Comparison of ENCODE assay signal across 10 mouse cellular contexts in genomic region chr1:120974661-120975060, GRCm38 (mm10).
DNase-seq lines count a peak whose midpoint lies in the region; ATAC-seq and TF ChIP-seq lines count a peak whose summit lies in the region.
"Had no signal": no experiment of that assay in that cellular context is flagged by ENCODE, and none has a peak within 500 bp of the region (broad histone marks: within the 10 kb centered on the region; RNA-seq: fewer than 3 reads in every experiment).

No protein-coding gene starts in this region.

- intact Hi-C loops in left cerebral cortex, postnatal 4 days (cut with DNase I) = no loop called here
- intact Hi-C loops in left cerebral cortex, adult 2 months (cut with DNase I) = no loop called here
- intact Hi-C loops in heart, postnatal 10 days (cut with DNase I) = no loop called here

- H3K27ac ChIP-seq in left cerebral cortex, adult 2 months = no peak overlapping the region
- peak overlapping the region; percentile 31; the same call in 1 of the 2 replicates for H3K27ac ChIP-seq in embryonic fibroblast, embryonic 13.5 days (ENCODE audit: insufficient read depth, low read length)
- H3K27ac ChIP-seq: forebrain, embryonic 13.5 days; stomach, embryonic 15.5 days had no signal

- no peaks in the 10 kb centered on the region for H3K4me1 ChIP-seq in embryonic fibroblast, embryonic 13.5 days (ENCODE audit: control insufficient read depth, insufficient read depth, low read length)
- H3K4me1 ChIP-seq: forebrain, embryonic 13.5 days; stomach, embryonic 15.5 days had no signal

- no peak for ATAC-seq in erythroblast, adult 5-6 weeks (replicated peaks; ENCODE audit: low FRiP score, poor library complexity, severe bottlenecking)
- ATAC-seq: forebrain, embryonic 13.5 days had no signal

- TF ChIP-seq POLR2A in embryonic fibroblast, embryonic 13.5 days (IDR thresholded peaks at IDR 0.05; ENCODE audit: low read depth, low read length) = no peak

- DNase-seq in left cerebral cortex, postnatal 4 days = peak; percentile 38
- no peak for DNase-seq in left cerebral cortex, adult 2 months (ENCODE audit: extremely low spot score in 1 of 2, low spot score in 2 of 2)
- DNase-seq in heart, postnatal 10 days = peak; percentile 55 to 67
- peak; percentile 48 to 79 for DNase-seq in lung, postnatal 4 days
- DNase-seq in right cerebral cortex, adult 2 months (ENCODE audit: low spot score in 2 of 2) = no peak
- DNase-seq: kidney, adult 18-20 months had no signal

- no peak for TF ChIP-seq CTCF in left cerebral cortex, adult 2 months (IDR thresholded peaks at IDR 0.05)
- no peak for TF ChIP-seq CTCF in embryonic fibroblast, embryonic 13.5 days (IDR thresholded peaks at IDR 0.05; ENCODE audit: borderline replicate concordance, insufficient read depth, low read length)

- H3K4me3 ChIP-seq in left cerebral cortex, adult 2 months = no peak overlapping the region
- H3K4me3 ChIP-seq in embryonic fibroblast, embryonic 13.5 days (ENCODE audit: insufficient read depth, low read length) = no peak overlapping the region
- H3K4me3 ChIP-seq: forebrain, embryonic 13.5 days; stomach, embryonic 15.5 days had no signal

Comparison
In these comparisons a context has a peak if more than half of its experiments do, and no peak if none do; other contexts are left out.
1. DNase-seq: peak in left cerebral cortex, postnatal 4 days (single experiment), heart, postnatal 10 days (2 of 2) and lung, postnatal 4 days (2 of 2); none in left cerebral cortex, adult 2 months (0 of 2) and right cerebral cortex, adult 2 months (0 of 2).